Mouse (Mus musculus) cerebellum, adult 2 months (tissue): ENCODE results near the gene Sorbs2. TPM values are rescaled to one million over a fixed set of nuclear protein-coding genes. Genes with fewer than 3 reads are reported as not detected.

Experiments used
- DNase-seq, 2 experiments: peaks; one replicate each; pipeline ENCODE4 v3.0.0; 2021
- H3K27ac ChIP-seq: fragments of 200-500 bp; 2 replicates; pipeline ENCODE4 v1.5.1; 2012; ENCODE audit warnings: low read length, control low read depth, inconsistent platforms; ENCODE audit not compliant: insufficient read depth
- H3K27me3 ChIP-seq: fragments of 200-500 bp; 2 replicates; pipeline ENCODE4 v1.6.1; 2012; ENCODE audit warnings: inconsistent platforms, mild to moderate bottlenecking, low read length, moderate library complexity; ENCODE audit not compliant: control insufficient read depth, insufficient read depth
- H3K4me1 ChIP-seq: fragments of 200-500 bp; 2 replicates; pipeline ENCODE4 v1.6.1; 2011; ENCODE audit warnings: low read length; ENCODE audit not compliant: control insufficient read depth, insufficient read depth
- H3K4me3 ChIP-seq: fragments of 200-500 bp; replicated peaks from 2 replicates; pipeline ENCODE3; 2011; ENCODE audit warnings: mild to moderate bottlenecking, low read depth, low read length, control low read depth; ENCODE audit not compliant: insufficient read depth
- CTCF ChIP-seq: fragments of 200-500 bp; IDR thresholded peaks from 2 replicates; pipeline ENCODE4 v1.5.1; 2011; ENCODE audit warnings: low read depth, mild to moderate bottlenecking, control low read depth, low read length, moderate library complexity, borderline replicate concordance; ENCODE audit not compliant: insufficient read depth
- POLR2A ChIP-seq: fragments of 200-500 bp; IDR thresholded peaks from 2 replicates; pipeline ENCODE4 v1.6.1; 2011; ENCODE audit warnings: low read length, control low read depth, borderline replicate concordance; ENCODE audit not compliant: insufficient read depth
- WGBS: fragments of 180-500 bp; shearing (Covaris S2); methylation state at CpG from one replicate; pipeline ENCODE4 v1.1.7; 2018; 5-methylcytosine and 5-hydroxymethylcytosine counted together
- polyA plus RNA-seq: library from polyadenylated mRNA; depleted of rRNA; stranded (reverse); fragments of >200 nt; gene quantifications from 2 replicates; pipeline ENCODE4 v1.2.3, GENCODE M21; 2012

The Sorbs2 gene
- polyA plus RNA-seq, 1 experiment: 33.0 TPM

- no peak overlapping the region for H3K27ac ChIP-seq
- 53% methylated on average over 3 of the region's 3 CpGs for WGBS
- no peaks in the 10 kb centered on the region for H3K27me3 ChIP-seq
- TF ChIP-seq CTCF: no peak
- TF ChIP-seq POLR2A: no peak
- no peak overlapping the region for H3K4me3 ChIP-seq
- no peaks in the 10 kb centered on the region for H3K4me1 ChIP-seq
- DNase-seq: no peak
Measured at GRCm38 (mm10) chr8:45580544-45580866, 72.9 kb downstream of the Sorbs2 start.

GRCm38 (mm10) chr8:45583856-45584255, 76.3 kb downstream of the Sorbs2 start:
- no peak for TF ChIP-seq POLR2A
- TF ChIP-seq CTCF: no peak
- H3K27ac ChIP-seq: no peak overlapping the region
- H3K4me3 ChIP-seq: no peak overlapping the region
- no peaks in the 10 kb centered on the region for H3K27me3 ChIP-seq
- no peaks in the 10 kb centered on the region for H3K4me1 ChIP-seq
- no peak for DNase-seq
- WGBS: 89% methylated on average over 1 of the region's 1 CpGs

GRCm38 (mm10) chr8:45584390-45585052, 76.9 kb downstream of the Sorbs2 start:
- no peak for DNase-seq
- 95% methylated on average over 9 of the region's 9 CpGs for WGBS
- H3K4me3 ChIP-seq: no peak overlapping the region
- H3K4me1 ChIP-seq: no peaks in the 10 kb centered on the region
- no peaks in the 10 kb centered on the region for H3K27me3 ChIP-seq
- TF ChIP-seq CTCF (no peak), POLR2A (no peak)
- H3K27ac ChIP-seq: no peak overlapping the region

GRCm38 (mm10) chr8:45585158-45585557, 77.6 kb downstream of the Sorbs2 start:
- H3K27ac ChIP-seq: no peak overlapping the region
- H3K27me3 ChIP-seq: no peaks in the 10 kb centered on the region
- no peak for DNase-seq
- TF ChIP-seq POLR2A (no peak), CTCF (no peak)
- H3K4me3 ChIP-seq: no peak overlapping the region
- WGBS: 71% methylated on average over 4 of the region's 4 CpGs
- no peaks in the 10 kb centered on the region for H3K4me1 ChIP-seq

- no peak overlapping the region for H3K27ac ChIP-seq
- no peak overlapping the region for H3K4me3 ChIP-seq
- WGBS: 91% methylated on average over 9 of the region's 9 CpGs
- no peaks in the 10 kb centered on the region for H3K27me3 ChIP-seq
- H3K4me1 ChIP-seq: no peaks in the 10 kb centered on the region
- no peak for DNase-seq
- no peak for TF ChIP-seq CTCF
- TF ChIP-seq POLR2A: no peak
Measured at GRCm38 (mm10) chr8:45587011-45587410, 79.4 kb downstream of the Sorbs2 start.

- no peaks in the 10 kb centered on the region for H3K4me1 ChIP-seq
- no peak for DNase-seq
- TF ChIP-seq POLR2A (no peak), CTCF (no peak)
- no peak overlapping the region for H3K4me3 ChIP-seq
- no peak overlapping the region for H3K27ac ChIP-seq
- WGBS: 80% methylated on average over 4 of the region's 4 CpGs
- no peaks in the 10 kb centered on the region for H3K27me3 ChIP-seq
Measured at GRCm38 (mm10) chr8:45591888-45592287, 84.3 kb downstream of the Sorbs2 start.

GRCm38 (mm10) chr8:45593711-45594110, 86.1 kb downstream of the Sorbs2 start:
- TF ChIP-seq POLR2A (no peak), CTCF (no peak)
- no peak for DNase-seq
- Histone ChIP-seq H3K27ac (no peak overlapping the region), H3K4me1 (no peaks in the 10 kb centered on the region), H3K4me3 (no peak overlapping the region), H3K27me3 (no peaks in the 10 kb centered on the region)
- WGBS: 89% methylated on average over 5 of the region's 5 CpGs

GRCm38 (mm10) chr8:45595983-45596382, 88.4 kb downstream of the Sorbs2 start:
- DNase-seq: no peak
- Histone ChIP-seq H3K4me3 (no peak overlapping the region), H3K4me1 (no peaks in the 10 kb centered on the region), H3K27me3 (no peaks in the 10 kb centered on the region), H3K27ac (no peak overlapping the region)
- WGBS: 92% methylated on average over 1 of the region's 1 CpGs
- TF ChIP-seq POLR2A: no peak
